Mouse (Mus musculus): Measurements from ENCODE around the gene Hils1. TPM values are rescaled to one million over a fixed set of nuclear protein-coding genes. Genes with fewer than 3 reads are reported as not detected.

Gene Hils1
- polyA plus RNA-seq, 1 experiment from 2014 or later = not detected

GRCm38 (mm10) chr11:94996984-94997383, 29.6 kb downstream of the Hils1 start:
- H3K27me3 ChIP-seq (ENCODE audit: insufficient read depth, low read length) = no peaks in the 10 kb centered on the region
- no peak for DNase-seq
- H3K4me1 ChIP-seq (ENCODE audit: insufficient read depth) = peaks cover 18% of the 10 kb centered on the region
- H3K9me3 ChIP-seq (ENCODE audit: low read depth, low read length) = no peaks in the 10 kb centered on the region
- H3K9ac ChIP-seq = no peak overlapping the region
- peaks cover 70% of the 10 kb centered on the region for H3K36me3 ChIP-seq (ENCODE audit: insufficient read depth)
- H3K4me2 ChIP-seq = no peak overlapping the region
- H3K27ac ChIP-seq (ENCODE audit: low read depth) = no peak overlapping the region
- TF ChIP-seq CTCF (IDR thresholded peaks at IDR 0.05; ENCODE audit: low read depth) = no peak
- H3K4me3 ChIP-seq (ENCODE audit: low read depth, low read length) = no peak overlapping the region
- 87% methylated on average over 6 of the region's 6 CpGs for WGBS
- no peak for ATAC-seq (ENCODE audit: insufficient read depth)

- Histone ChIP-seq H3K9me3 (ENCODE audit: low read depth, low read length) (no peaks in the 10 kb centered on the region), H3K36me3 (ENCODE audit: insufficient read depth) (peaks cover 76% of the 10 kb centered on the region), H3K4me3 (ENCODE audit: low read depth, low read length) (no peak overlapping the region), H3K4me1 (ENCODE audit: insufficient read depth) (peaks cover 14% of the 10 kb centered on the region), H3K9ac (no peak overlapping the region), H3K27me3 (ENCODE audit: insufficient read depth, low read length) (no peaks in the 10 kb centered on the region), H3K27ac (ENCODE audit: low read depth) (no peak overlapping the region), H3K4me2 (peak overlapping the region; percentile 27)
- no peak for TF ChIP-seq CTCF (IDR thresholded peaks at IDR 0.05; ENCODE audit: low read depth)
- no peak for ATAC-seq (ENCODE audit: insufficient read depth)
- no peak for DNase-seq
- WGBS = 45% methylated on average over 5 of the region's 5 CpGs
Observed at GRCm38 (mm10) chr11:94997596-94997995, 30.2 kb downstream of the Hils1 start.

GRCm38 (mm10) chr11:94998041-94998531, 30.7 kb downstream of the Hils1 start:
- ATAC-seq (ENCODE audit: insufficient read depth) = no peak
- Histone ChIP-seq H3K27ac (ENCODE audit: low read depth) (no peak overlapping the region), H3K4me3 (ENCODE audit: low read depth, low read length) (no peak overlapping the region), H3K27me3 (ENCODE audit: insufficient read depth, low read length) (no peaks in the 10 kb centered on the region), H3K9me3 (ENCODE audit: low read depth, low read length) (no peaks in the 10 kb centered on the region), H3K4me2 (peak overlapping the region; percentile 27), H3K4me1 (ENCODE audit: insufficient read depth) (peaks cover 14% of the 10 kb centered on the region), H3K36me3 (ENCODE audit: insufficient read depth) (peaks cover 81% of the 10 kb centered on the region), H3K9ac (no peak overlapping the region)
- 68% methylated on average over 16 of the region's 16 CpGs for WGBS
- DNase-seq = no peak
- TF ChIP-seq CTCF (IDR thresholded peaks at IDR 0.05; ENCODE audit: low read depth) = no peak

- H3K4me2 ChIP-seq = no peak overlapping the region
- no peaks in the 10 kb centered on the region for H3K9me3 ChIP-seq (ENCODE audit: low read depth, low read length)
- 63% methylated on average over 8 of the region's 8 CpGs for WGBS
- peaks cover 96% of the 10 kb centered on the region for H3K36me3 ChIP-seq (ENCODE audit: insufficient read depth)
- no peak for TF ChIP-seq CTCF (IDR thresholded peaks at IDR 0.05; ENCODE audit: low read depth)
- H3K4me3 ChIP-seq (ENCODE audit: low read depth, low read length) = no peak overlapping the region
- ATAC-seq (ENCODE audit: insufficient read depth) (no peak), DNase-seq (no peak)
- no peaks in the 10 kb centered on the region for H3K27me3 ChIP-seq (ENCODE audit: insufficient read depth, low read length)
- H3K27ac ChIP-seq (ENCODE audit: low read depth) = peak overlapping the region; percentile 59
- H3K4me1 ChIP-seq (ENCODE audit: insufficient read depth) = 0 out of 2 replicates have a peak, but pooled peaks cover 2% of the 10 kb centered on the region
- H3K9ac ChIP-seq = no peak overlapping the region
Observed at GRCm38 (mm10) chr11:95000128-95000527, 32.7 kb downstream of the Hils1 start.

- H3K4me1 ChIP-seq (ENCODE audit: insufficient read depth) = no peaks in the 10 kb centered on the region
- H3K27ac ChIP-seq (ENCODE audit: low read depth) = peak overlapping the region; percentile 59
- no peak overlapping the region for H3K4me3 ChIP-seq (ENCODE audit: low read depth, low read length)
- ATAC-seq (ENCODE audit: insufficient read depth) (no peak), DNase-seq (peak; percentile 46)
- H3K9ac ChIP-seq = no peak overlapping the region
- TF ChIP-seq CTCF (IDR thresholded peaks at IDR 0.05; ENCODE audit: low read depth) = no peak
- peaks cover 96% of the 10 kb centered on the region for H3K36me3 ChIP-seq (ENCODE audit: insufficient read depth)
- H3K4me2 ChIP-seq = no peak overlapping the region
- H3K27me3 ChIP-seq (ENCODE audit: insufficient read depth, low read length) = no peaks in the 10 kb centered on the region
- H3K9me3 ChIP-seq (ENCODE audit: low read depth, low read length) = no peaks in the 10 kb centered on the region
- 23% methylated on average over 4 of the region's 4 CpGs for WGBS
Observed at GRCm38 (mm10) chr11:95000548-95000947, 33.2 kb downstream of the Hils1 start.

- Histone ChIP-seq H3K36me3 (ENCODE audit: insufficient read depth) (peaks cover 98% of the 10 kb centered on the region), H3K9ac (no peak overlapping the region), H3K4me3 (ENCODE audit: low read depth, low read length) (no peak overlapping the region), H3K4me1 (ENCODE audit: insufficient read depth) (0 out of 2 replicates have a peak, but pooled peaks cover 2% of the 10 kb centered on the region), H3K27ac (ENCODE audit: low read depth) (peak overlapping the region; percentile 59; the same call in 1 of the 2 replicates), H3K9me3 (ENCODE audit: low read depth, low read length) (no peaks in the 10 kb centered on the region), H3K4me2 (no peak overlapping the region), H3K27me3 (ENCODE audit: insufficient read depth, low read length) (no peaks in the 10 kb centered on the region)
- peak; percentile 95 for TF ChIP-seq CTCF (IDR thresholded peaks at IDR 0.05; ENCODE audit: low read depth)
- DNase-seq (peak; percentile 87), ATAC-seq (ENCODE audit: insufficient read depth) (peak; percentile 69; the same call in 1 of the 2 replicates)
- 2% methylated on average over 8 of the region's 8 CpGs for WGBS
Observed at GRCm38 (mm10) chr11:95001058-95001457, 33.7 kb downstream of the Hils1 start.

GRCm38 (mm10) chr11:95001584-95002347, 34.4 kb downstream of the Hils1 start:
- no peak for ATAC-seq (ENCODE audit: insufficient read depth)
- 0 out of 2 replicates have a peak, but pooled peaks cover 4% of the 10 kb centered on the region for H3K4me1 ChIP-seq (ENCODE audit: insufficient read depth)
- DNase-seq = no peak
- no peaks in the 10 kb centered on the region for H3K27me3 ChIP-seq (ENCODE audit: insufficient read depth, low read length)
- H3K9me3 ChIP-seq (ENCODE audit: low read depth, low read length) = no peaks in the 10 kb centered on the region
- TF ChIP-seq CTCF (IDR thresholded peaks at IDR 0.05; ENCODE audit: low read depth) = no peak
- no peak overlapping the region for H3K4me2 ChIP-seq
- H3K4me3 ChIP-seq (ENCODE audit: low read depth, low read length) = no peak overlapping the region
- H3K27ac ChIP-seq (ENCODE audit: low read depth) = no peak overlapping the region
- H3K9ac ChIP-seq = no peak overlapping the region
- H3K36me3 ChIP-seq (ENCODE audit: insufficient read depth) = peaks cover 91% of the 10 kb centered on the region
- WGBS = 90% methylated on average over 21 of the region's 21 CpGs
